Mouse (Mus musculus) adrenal gland, postnatal 10 days (tissue): ENCODE results near the gene Sos1. TPM values are rescaled to one million over a fixed set of nuclear protein-coding genes. Genes with fewer than 3 reads are reported as not detected.

ENCODE experiments used
- DNase-seq: peaks from one replicate; pipeline ENCODE4 v3.0.0; 2021; ENCODE audit warnings: mixed read lengths
- long read RNA-seq, 2 experiments: library from polyadenylated mRNA; stranded (forward); transcript quantifications; one replicate each; pipeline ENCODE4 v2.0.0; 2021
- total RNA-seq, 2 experiments: library from RNA; stranded (reverse); gene quantifications; 2 replicates each; pipeline ENCODE4 v1.2.3; 2021

Gene Sos1
- total RNA-seq = 10 to 100 TPM; 20.1 to 24.1 TPM
- long read RNA-seq, experiment 1, partial matches to known transcripts = 4 of 7 reads
- long read RNA-seq, experiment 1, other reads (novel, unspliced or antisense) = 3 of 7 reads
- long read RNA-seq, experiment 2, full-length matches to known transcripts = 2 of 4 reads
- long read RNA-seq, experiment 2, partial matches to known transcripts = 1 of 4 reads
- long read RNA-seq, experiment 2, other reads (novel, unspliced or antisense) = 1 of 4 reads

DNA sequence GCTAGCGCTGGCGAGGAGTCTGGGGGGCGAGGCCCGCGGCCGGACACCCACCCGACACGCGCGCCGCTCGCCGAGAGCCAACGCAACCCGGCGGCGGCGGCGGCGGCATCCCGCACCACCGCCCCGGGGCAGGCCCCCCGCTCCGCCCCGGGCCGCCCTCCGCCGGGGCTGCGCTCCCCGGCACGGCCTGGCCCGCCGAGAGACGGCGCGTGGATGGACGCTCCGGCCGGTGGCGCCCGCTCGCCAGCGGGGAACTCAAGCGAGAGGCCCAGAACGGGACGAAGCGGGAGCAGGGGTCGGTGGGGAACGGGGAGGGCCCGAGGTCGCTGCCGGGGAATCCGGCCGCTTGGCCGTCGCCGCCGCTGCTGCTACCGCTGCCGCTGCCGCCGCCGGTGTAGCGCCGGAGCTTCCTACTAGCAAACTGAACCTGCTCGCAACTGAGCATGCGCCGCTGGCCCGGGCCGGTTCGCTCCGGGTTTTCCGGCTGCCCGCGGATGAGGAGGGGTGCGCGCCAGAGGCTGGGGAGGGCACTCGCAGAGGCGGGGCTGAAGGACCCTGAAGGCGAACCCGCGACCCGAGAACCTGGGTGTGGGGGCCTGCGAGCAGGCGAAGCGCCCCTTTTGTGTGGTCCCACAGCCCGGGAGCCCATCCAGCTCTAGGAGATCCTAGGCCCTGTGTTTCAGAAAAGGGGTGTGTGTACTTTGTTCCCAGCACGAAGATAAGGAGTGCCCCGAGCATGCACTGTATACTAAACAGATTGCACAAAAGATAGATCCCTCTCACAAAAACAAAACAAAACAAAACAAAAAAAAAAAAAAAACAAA, at the start of gene Sos1:
Sos1 (minus strand) TSS at position 423 of the 824 bp plus-strand sequence.
- peak; percentile 98 for DNase-seq

- DNase-seq = no peak
Measured at GRCm38 (mm10) chr17:80523231-80523630, 43.0 kb upstream of the Sos1 start.

DNA sequence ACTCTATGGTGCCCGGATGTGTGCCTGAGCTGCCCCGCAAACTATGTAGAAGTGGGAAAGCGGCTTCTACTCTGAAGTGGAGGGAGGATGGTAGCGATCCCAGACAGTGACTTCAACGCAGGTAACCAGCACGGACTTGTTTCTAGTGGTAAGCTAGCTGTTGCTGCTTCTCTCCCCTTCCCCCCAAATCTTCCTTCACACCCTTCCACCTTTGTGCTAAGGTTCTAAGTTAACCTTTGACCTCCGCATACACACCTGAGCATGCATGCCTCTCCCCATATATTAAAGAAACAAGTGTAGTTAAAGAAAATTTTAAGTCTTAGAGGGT, 41.9 kb upstream of the Sos1 start:
- no peak for DNase-seq

GRCm38 (mm10) chr17:80521521-80522228, 41.4 kb upstream of the Sos1 start:
- DNase-seq = no peak

DNA sequence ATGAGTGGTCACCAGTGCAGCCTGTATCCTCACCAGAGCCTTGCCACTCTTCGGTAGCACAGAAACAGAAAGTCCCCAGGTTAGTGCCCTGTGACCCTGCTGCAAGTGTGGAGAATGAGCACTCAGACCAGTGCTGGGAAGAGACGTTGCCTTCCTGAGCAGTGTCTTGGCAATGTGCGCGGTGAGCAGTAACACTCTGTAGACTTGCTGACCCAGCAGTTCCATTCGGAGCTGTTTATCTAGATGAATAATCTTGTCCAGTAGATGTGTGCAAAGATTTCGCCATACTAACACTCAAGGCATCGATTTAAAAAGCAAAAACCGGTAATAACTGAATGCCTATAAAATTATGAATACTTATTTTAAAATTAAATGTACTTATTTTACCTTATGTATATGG, 40.3 kb upstream of the Sos1 start:
- DNase-seq = no peak

DNA sequence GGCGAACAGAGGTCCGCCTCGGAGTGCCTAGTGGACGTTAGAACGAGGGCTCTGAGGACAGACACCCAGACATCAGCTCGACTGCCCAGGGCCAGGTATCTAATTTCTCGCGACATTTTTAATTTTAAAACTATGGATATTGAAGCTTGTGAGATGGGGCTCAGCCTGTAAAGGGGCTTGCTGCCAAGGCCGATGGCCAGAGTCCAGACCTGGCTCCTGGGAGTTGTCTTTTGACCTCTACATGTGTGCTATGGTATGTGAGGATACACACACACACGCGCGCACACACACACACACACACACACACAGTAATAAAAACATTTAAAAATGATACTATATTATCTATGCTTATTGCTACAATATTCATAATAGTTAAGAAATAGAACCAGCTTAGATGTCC, 38.6 kb upstream of the Sos1 start:
- peak; percentile 56 for DNase-seq

- DNase-seq = no peak
Measured at GRCm38 (mm10) chr17:80517244-80517643, 37.0 kb upstream of the Sos1 start.

DNA sequence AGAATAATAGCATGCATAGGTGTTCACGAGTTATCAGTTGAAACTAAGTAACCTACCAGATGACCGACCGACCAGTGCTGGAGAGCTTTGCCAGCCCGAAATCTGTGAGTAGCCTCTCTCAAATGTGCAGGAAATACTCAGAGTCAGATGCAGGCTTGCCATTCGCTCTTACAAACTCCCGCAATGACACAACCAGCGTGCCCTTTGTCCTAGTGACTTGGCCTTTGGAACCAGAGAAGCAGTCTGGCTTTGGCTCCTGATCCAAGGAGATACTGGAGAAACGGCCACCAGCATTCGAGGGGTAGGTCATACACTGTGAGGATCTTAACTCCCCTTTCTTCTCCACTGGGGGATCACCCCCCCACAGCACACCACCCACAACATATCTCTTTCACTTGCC, 35.7 kb upstream of the Sos1 start:
- DNase-seq = peak; percentile 47

- DNase-seq = no peak
Measured at GRCm38 (mm10) chr17:80515513-80515912, 35.3 kb upstream of the Sos1 start.

DNA sequence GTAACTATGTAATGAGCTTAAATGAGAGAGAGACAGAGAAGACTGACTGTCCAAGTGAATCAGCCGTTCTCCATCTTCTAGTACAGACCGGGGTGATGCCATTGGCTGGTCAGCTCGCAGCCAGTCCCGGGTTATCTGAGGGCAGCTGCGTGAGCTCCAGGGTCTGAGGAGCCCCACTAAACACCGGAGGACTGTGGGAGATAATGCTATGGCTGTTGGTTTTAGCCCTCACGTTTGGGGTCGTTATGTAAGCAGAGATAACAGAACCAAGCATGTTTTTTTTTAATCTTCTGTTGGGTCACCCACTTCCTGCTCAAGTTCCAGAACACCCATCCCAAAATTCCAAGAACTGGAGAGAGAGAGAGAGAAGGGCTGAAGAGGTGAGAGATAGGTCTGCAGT, 33.5 kb upstream of the Sos1 start:
- DNase-seq = no peak

GRCm38 (mm10) chr17:80510459-80510855, 30.2 kb upstream of the Sos1 start:
- DNase-seq = no peak

- no peak for DNase-seq
Measured at GRCm38 (mm10) chr17:80509494-80510458, 29.5 kb upstream of the Sos1 start.

DNA sequence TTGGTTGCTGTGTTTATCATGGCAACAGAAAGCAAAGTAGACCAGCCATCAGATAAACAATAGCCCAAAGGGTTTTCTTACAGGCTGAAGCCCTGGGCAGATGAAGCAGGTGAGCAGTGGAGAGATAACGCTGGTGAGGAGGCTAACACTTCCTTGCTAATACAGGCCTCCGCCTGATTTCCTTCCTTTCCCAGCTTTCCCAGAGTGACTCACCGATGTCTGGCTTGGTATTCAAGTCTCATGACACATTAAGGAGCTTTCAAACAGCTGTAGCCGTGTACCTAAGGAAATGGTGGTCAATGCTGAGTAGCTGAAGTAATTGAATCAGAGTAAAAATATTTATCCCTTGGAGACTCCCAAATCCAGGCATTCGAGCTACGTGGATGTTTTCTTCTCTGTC, 25.5 kb upstream of the Sos1 start:
- DNase-seq = no peak

DNA sequence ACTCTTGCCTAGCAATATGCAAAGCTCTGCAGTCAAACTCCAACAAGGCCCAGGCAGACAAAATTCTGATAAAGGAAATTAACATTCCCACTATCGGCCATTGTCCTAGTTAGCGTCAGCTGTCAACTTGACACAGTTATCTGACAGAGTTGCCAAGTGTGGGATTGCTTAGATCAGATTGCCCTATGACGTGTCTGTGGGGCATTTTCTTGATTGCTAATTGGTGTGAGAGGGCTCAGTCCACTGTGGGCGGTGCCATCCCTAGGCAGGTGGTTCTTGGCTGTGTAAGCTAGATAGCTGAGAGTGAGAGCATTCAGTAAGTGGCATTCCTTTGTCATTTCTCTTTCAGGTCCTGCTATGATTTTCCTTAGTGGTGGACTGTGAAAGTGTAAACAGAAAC, 25.1 kb upstream of the Sos1 start:
- no peak for DNase-seq

DNA sequence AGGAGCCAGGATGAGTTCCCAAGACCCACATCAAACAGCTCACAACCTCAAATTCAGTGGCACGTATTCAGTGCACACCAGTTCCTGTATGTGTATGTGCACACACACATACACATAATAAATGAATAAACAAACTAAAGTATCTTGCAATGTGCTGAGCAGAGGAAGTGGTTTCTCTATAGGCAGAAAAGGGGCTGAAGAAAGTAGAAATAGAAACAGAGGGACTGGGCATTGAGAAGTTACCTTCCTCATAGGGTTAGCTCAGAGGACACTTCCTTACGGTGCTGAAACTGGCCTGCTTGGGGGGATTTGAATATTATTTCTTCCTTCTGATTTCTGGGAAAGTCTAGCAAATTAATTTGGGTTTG, 21.5 kb upstream of the Sos1 start:
- no peak for DNase-seq

- no peak for DNase-seq
Measured at GRCm38 (mm10) chr17:80501037-80501804, 21.0 kb upstream of the Sos1 start.

- DNase-seq = no peak
Measured at GRCm38 (mm10) chr17:80500025-80500424, 19.8 kb upstream of the Sos1 start.

- no peak for DNase-seq
Measured at GRCm38 (mm10) chr17:80498600-80499268, 18.5 kb upstream of the Sos1 start.

DNA sequence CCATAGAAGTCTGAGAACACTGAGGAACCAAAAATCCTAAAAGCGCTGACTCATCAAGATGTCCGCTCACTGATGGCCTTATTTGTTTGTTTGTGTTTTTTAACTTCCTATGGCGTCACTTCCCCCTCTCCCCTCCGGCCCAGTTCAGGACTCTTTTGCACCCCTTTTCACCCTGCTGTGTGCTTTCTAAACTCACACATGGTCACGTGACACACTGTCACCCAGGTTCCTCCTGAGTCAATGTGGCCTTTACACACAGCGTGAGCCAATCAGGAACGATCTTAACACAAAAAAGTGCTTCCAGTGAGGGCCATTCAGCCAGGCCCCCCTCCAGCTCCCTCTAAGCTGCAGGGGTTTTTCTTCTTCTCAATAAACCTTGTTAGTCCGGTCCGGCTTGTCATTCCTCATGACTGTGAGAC, 16.9 kb upstream of the Sos1 start:
- DNase-seq = no peak

DNA sequence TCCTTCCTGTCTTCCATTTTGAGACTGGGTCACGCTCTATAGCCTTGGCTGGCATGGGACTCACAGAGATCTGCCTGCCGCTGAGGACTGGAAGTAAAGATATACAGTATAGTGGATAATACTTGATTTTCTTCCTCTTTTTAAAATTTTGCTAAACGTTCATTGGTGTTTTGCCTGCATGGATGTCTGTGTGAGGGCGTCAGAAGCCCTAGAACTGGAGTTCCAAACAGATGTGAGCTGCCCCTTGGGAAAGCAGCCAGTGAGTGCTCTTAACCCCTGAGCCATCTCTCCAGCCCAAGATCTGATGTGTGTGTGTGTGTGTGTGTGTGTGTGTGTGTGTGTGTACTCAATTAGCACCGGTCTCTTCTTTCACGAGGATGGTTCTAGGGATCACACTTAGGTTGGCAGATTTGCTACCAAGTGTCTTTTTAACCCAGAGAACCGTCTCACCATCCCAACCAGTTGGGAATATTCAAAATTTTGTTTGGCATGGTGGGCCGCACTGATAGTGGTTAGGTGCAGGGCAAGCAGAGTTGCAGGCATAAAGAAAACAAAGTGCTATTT, 16.4 kb upstream of the Sos1 start:
- DNase-seq = no peak

DNA sequence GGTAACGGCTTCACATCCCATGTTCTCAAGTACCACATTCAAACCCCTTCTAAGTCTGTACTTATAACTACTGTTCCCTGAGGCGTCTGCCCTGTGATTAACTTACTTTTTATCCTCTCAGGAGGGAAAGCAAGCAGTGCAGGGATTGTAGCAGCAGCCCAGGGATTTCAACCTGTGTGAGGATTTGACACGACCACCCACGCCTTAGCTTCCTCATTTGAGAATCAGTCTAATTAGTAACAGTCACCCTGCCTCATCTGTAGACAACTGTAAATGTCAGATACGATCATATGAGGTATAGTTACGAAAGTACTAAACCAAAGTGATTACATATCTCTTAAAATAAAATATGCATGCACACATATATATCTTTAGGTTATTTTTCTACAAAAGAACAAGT, 15.9 kb upstream of the Sos1 start:
- DNase-seq = no peak
